Mouse (Mus musculus): ENCODE results near the gene Snai3.

Gene Snai3

DNA sequence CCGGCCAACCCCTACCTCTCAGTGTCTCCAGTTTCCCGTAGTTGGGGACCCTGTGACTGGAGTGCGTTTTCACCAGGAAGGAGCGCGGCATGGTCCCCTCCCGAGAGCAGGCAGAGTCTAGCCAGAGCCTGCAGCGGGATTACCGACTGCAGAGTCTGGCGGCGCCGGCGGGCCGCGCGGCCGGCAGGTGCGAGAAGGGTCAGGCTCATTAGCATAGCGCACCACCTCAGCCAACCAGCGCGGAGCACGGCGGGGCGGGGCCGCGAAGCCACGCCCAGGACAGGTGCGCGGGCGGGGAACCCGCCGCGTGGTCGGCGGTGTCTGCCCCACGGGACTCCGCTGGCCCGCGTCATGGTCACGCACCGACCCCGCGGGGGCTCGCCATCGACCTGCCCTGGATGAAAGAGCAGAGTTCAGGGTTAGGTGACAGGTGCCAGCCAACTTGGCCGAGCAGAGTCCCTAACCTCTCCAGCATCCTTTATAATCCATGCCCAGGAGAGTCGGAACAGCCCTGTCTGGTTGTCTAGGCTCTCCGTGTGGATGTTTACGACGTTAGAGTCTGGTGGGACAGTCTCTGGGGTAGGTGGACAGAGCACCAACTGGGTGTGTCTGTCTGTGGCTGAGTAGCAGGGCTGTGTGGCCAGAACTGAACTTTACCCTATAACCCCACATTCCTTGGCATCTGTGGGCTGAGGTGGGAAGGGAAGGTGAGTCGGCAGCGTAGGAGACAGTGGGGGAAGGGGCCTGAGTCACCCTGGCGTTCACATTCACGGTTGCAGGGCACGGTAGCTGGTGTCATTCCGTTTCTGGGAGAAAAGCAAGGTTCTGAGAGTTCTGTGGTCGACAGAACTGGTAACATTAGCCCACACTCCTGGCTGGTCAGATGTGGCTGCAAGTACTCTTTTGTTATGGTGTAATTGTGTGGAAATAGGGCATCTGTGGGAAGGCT is at the start of gene Snai3:
Gene Snai3 (minus strand): TSS at position 210 of the 949 bp plus-strand sequence.
- peak; percentile 81 for DNase-seq (ENCODE audit: low read depth, low spot score)

GRCm38 (mm10) chr8:122500856-122501255 is 40.3 kb upstream of the Snai3 start:
- DNase-seq (ENCODE audit: low read depth, low spot score), result peak; percentile 77

- peak; percentile 33 for DNase-seq (ENCODE audit: low read depth, low spot score)
These were observed 37.4 kb upstream of the Snai3 start for GRCm38 (mm10) chr8:122497912-122498311.

GRCm38 (mm10) chr8:122497016-122497734 is 36.6 kb upstream of the Snai3 start:
- no peak for DNase-seq (ENCODE audit: low read depth, low spot score)

- no peak for DNase-seq (ENCODE audit: low read depth, low spot score)
These were observed 27.9 kb upstream of the Snai3 start for GRCm38 (mm10) chr8:122488387-122488786.

GRCm38 (mm10) chr8:122484831-122485230 is 24.3 kb upstream of the Snai3 start:
- no peak for DNase-seq (ENCODE audit: low read depth, low spot score)

DNA sequence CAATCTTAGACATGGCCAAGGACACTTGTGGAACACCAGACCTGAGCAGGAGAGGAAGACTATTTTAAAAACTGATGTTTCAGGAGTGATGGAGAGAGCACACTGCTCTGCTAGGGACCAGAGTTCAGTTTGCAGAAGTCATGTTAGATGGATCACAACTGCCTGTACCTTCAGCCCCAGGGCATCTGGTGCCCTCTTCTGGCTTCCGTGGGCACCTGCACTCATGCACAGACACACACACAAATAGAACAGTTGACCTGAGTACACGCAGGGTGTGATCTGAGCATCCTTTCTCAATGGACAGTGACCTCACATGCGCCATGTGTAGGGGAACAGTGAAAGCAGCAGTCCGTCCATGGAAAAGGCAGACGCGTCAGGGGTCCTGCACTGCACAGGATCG is 23.3 kb upstream of the Snai3 start:
- DNase-seq (ENCODE audit: low read depth, low spot score), result no peak

DNA sequence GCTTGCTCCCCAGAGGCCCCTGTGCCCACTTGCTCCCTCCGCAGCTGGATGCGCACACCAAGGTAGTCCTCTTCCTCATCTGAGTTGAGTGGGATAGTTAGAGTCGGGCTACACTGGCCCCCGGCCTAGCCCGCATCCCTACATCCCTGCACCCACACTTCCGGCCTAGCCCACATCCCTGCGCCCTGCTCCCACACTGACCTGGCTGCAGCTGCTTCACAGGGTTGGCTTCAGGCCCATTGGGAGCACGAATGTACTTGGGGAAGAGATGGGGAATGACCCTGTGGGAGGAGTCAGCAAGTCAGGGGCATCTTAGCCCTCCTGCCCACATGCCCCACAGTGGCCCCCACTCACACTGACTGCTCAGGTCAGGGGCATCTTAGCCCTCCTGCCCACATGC is 21.9 kb upstream of the Snai3 start:
- no peak for DNase-seq (ENCODE audit: low read depth, low spot score)

DNA sequence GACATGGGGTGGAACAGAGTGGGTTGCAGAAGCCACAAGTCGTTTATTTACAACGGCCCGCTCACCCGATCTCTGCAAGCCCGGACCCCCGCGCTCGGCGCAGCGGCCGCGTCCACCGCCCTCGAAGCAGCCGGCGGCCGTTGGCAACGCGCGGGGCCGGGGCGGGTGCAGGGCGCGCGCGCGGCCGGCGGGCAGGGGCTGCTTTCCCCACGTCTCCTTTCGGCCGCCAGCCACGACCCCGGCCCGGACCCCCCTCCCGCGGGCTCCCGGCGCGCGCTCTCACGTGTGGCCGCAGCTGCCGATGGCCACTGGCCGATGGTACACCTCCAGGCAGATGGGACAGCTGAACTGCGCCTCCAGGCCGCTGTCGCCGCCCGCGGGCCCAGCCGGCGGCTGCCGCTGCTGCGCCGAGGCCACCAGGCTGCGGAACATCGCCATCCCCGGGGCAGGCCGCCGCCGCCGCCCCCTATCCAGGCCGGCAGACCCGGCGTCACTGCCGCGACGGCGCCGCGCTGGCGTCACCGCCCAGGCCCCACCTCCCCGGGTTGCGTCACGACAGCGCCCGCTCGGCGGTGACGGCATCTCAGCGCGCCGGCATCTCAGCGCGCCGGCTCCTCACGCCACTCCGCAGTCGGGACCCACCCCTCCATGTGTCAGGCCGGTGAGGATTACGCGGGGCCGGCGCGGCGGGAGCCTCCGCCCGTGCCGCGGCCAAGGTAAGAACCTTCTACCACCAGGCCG is 15.2 kb upstream of the Snai3 start, which contains the start of the genes Rnf166 and Ctu2:
Gene Rnf166 (minus strand): TSS at position 485 of the 741 bp plus-strand sequence.
Gene Ctu2 (plus strand): TSS at position 564 of the 741 bp plus-strand sequence.
- DNase-seq (ENCODE audit: low read depth, low spot score), result peak; percentile 95

GRCm38 (mm10) chr8:122474951-122475560 is 14.5 kb upstream of the Snai3 start:
- DNase-seq (ENCODE audit: low read depth, low spot score), result peak; percentile 56

GRCm38 (mm10) chr8:122473911-122474421 is 13.4 kb upstream of the Snai3 start:
- peak; percentile 81 for DNase-seq (ENCODE audit: low read depth, low spot score)

- DNase-seq (ENCODE audit: low read depth, low spot score), result no peak
These were observed 10.2 kb upstream of the Snai3 start for GRCm38 (mm10) chr8:122470691-122471090.

DNA sequence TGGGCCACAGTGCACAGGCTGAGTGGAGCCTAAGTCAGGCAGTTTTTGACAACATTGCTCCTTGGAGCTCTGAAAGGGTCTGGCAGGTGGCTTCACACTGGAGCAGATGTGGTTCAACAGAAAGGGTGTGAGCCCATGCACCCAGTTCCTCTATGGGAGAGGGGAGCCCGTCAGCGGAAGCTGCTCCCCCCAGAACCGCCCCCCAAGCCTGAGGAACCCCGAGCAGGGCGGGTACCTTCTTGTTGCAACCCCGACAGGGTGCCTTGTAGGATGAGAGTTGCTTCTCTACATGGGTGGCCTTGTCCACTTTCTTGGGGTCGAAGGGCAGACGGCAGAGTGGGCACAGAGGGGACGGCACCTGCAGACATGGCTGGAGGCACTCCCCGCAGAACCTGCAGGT is 9.4 kb upstream of the Snai3 start:
- no peak for DNase-seq (ENCODE audit: low read depth, low spot score)

DNA sequence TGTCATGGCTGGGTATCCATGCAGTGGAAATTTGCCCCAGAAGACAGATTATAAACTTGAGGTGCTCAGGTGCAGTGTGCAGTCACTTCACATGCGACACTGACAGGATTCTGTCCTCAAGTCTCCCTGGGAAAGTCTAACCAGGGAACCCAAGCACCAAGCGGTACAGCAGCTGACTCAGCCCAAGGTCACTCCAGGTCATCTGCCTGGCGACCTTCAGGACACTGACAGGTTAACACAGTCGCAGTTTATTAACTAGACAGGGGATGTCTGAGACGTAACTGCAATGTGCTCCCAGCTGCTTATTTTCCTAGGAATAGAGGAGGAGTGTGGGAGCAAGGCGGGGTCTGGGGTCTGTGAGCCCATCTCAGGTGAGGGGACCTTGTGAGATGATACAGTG is 8.9 kb upstream of the Snai3 start:
- no peak for DNase-seq (ENCODE audit: low read depth, low spot score)

- DNase-seq (ENCODE audit: low read depth, low spot score), result no peak
These were observed 7.3 kb upstream of the Snai3 start for GRCm38 (mm10) chr8:122467816-122468215.

GRCm38 (mm10) chr8:122464985-122465384 is 4.5 kb upstream of the Snai3 start:
- DNase-seq (ENCODE audit: low read depth, low spot score), result no peak

- peak; percentile 69 for DNase-seq (ENCODE audit: low read depth, low spot score)
These were observed 3.4 kb upstream of the Snai3 start for GRCm38 (mm10) chr8:122463651-122464640.

- no peak for DNase-seq (ENCODE audit: low read depth, low spot score)
These were observed 2.0 kb upstream of the Snai3 start for GRCm38 (mm10) chr8:122462510-122462909.

- DNase-seq (ENCODE audit: low read depth, low spot score), result peak; percentile 39
These were observed 1.1 kb upstream of the Snai3 start for GRCm38 (mm10) chr8:122461473-122462148.
